Mouse (Mus musculus) spleen, postnatal 0 days (tissue): Measurements from ENCODE around the gene Arl6ip6. TPM values are rescaled to one million over a fixed set of nuclear protein-coding genes. Genes with fewer than 3 reads are reported as not detected.

Experiments used
- polyA plus RNA-seq: library from polyadenylated mRNA; unstranded; fragments of >200 nt; fragmentation: Nextera tagmentation; extraction: Ambion mirVana; gene quantifications from 2 replicates; pipeline ENCODE4 v1.2.1, GENCODE M21; 2015

Arl6ip6 gene
- polyA plus RNA-seq, result 41.6 and 45.5 TPM in 2 replicates

GRCm38 (mm10) chr2:53191523-53192220 is at the start of gene Arl6ip6:
Gene Arl6ip6, plus strand, starts transcription at chr2:53191726.

GRCm38 (mm10) chr2:53190684-53191511 is 628 bp upstream of the Arl6ip6 start, which contains the start of gene Prpf40a:
Gene Prpf40a, minus strand, starts transcription at chr2:53191284.

Other genes starting within 250 kb of the Arl6ip6 start
- gene Prpf40a, start 442 bp upstream of the Arl6ip6 start, polyA plus RNA-seq, result 88.2 and 93.6 TPM in 2 replicates